Mouse (Mus musculus): ENCODE results near the gene Ndufa4l2.
A peak's percentile ranks its signal among the peaks of the same experiment; 100 is the strongest.

Gene Ndufa4l2

GRCm38 (mm10) chr10:127522088-127522581 lies 7.4 kb downstream of the Ndufa4l2 start, which contains the start of gene Shmt2:
TSS of gene Shmt2 (minus strand) at chr10:127522444.
- peak; percentile 40; the same call in 1 of the 2 replicates for ATAC-seq (ENCODE audit: insufficient number of reproducible peaks, low FRiP score, low TSS enrichment)

GRCm38 (mm10) chr10:127524646-127525255 lies 10.0 kb downstream of the Ndufa4l2 start:
- ATAC-seq (ENCODE audit: insufficient number of reproducible peaks, low FRiP score, low TSS enrichment) = no peak

GRCm38 (mm10) chr10:127526048-127526447 lies 11.3 kb downstream of the Ndufa4l2 start:
- ATAC-seq (ENCODE audit: insufficient number of reproducible peaks, low FRiP score, low TSS enrichment) = no peak

DNA sequence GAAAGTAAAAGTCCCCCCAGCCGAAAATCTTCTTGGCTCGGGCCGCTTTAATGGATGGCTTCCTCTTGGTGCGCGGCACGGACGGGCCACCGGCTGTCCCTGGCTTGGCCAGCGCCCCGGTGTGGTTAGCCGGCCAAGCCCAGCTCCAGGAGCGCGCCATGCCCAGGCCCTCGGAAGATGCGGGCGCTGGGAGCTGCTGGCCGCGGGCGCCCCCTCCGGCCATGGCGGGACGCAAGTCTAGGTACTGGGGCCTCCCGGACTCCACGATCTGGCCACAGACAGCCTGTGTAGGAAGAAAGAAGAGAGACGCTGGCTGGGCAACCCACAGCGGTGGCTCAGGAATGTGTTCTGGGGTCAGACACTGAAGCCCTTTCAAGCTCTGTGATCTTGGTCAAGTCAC lies 11.9 kb downstream of the Ndufa4l2 start:
- peak; percentile 37; the same call in 1 of the 2 replicates for ATAC-seq (ENCODE audit: insufficient number of reproducible peaks, low FRiP score, low TSS enrichment)

GRCm38 (mm10) chr10:127527481-127527880 lies 12.7 kb downstream of the Ndufa4l2 start:
- ATAC-seq (ENCODE audit: insufficient number of reproducible peaks, low FRiP score, low TSS enrichment) = no peak

- no peak for ATAC-seq (ENCODE audit: insufficient number of reproducible peaks, low FRiP score, low TSS enrichment)
Measured at GRCm38 (mm10) chr10:127530945-127531344, 16.2 kb downstream of the Ndufa4l2 start.

- no peak for ATAC-seq (ENCODE audit: insufficient number of reproducible peaks, low FRiP score, low TSS enrichment)
Measured at GRCm38 (mm10) chr10:127531548-127531947, 16.8 kb downstream of the Ndufa4l2 start.

DNA sequence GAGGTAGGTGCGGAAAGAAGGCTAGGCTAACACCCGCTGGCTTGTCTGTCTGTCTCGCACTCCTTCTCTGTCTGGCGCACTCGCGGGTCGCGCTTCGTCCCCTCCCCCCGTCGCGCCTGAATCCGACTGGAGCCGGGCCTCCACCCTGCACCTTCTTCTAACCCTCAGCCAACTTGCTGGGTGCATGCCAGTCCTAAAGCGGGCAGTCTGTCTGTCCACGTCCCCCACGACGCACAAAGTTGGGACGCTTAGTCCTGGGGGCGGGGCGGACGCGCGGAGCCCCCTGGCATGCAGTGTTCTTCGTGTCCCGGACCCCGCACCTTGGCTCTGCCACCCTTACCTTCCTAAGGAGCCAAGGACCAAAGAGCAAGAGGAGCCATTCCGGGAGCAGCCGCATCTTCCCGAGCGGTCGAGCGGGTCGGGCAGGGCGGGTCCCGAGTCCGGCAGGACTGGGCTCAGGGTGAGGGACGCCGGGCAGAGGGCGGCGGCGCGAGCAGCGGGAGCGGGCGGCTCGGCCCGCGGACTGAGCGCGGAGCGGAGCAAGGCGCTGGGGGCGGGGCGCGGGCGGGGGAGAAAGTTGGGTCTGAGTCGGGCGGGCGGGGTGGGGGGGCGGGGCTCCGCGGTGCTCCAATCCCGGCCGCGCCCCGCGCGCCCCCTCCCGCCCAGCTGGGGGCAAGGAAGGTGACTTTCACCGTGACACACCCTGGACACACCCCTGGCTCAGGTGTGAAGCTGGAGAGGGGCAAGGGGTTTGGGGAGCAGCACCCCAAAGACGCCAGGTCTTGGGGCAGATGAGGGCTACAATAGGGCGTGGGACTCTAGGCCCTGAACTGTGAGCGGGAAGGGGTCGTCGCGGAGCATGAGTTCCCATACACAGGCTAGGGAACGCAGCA lies 19.5 kb downstream of the Ndufa4l2 start, which contains the start of gene Nxph4:
TSS of gene Nxph4 (minus strand) at position 524 of the 893 bp plus-strand sequence.
- no peak for ATAC-seq (ENCODE audit: insufficient number of reproducible peaks, low FRiP score, low TSS enrichment)

DNA sequence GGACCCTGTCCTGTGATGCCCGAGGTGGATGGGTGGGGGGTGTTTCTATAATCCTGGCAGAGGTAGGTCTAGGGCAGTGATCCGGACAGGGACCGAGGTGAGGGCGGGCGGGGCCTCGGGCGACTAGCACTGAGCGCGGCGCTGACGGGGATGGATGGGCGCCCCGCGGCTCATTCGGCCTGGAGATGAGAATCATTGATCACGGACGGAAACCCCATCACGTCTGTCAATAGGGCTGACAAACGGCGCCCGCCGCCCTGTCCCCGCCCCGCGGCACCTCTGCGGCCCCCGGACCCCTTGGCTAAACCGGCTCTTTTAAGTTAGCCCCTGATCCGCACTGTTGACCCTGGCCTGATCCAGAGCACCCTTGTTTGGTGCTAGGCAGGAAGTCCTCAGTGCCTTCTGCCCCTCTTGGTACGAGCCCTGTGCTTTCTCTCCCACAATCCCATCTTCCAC lies 20.2 kb downstream of the Ndufa4l2 start:
- ATAC-seq (ENCODE audit: insufficient number of reproducible peaks, low FRiP score, low TSS enrichment) = no peak

GRCm38 (mm10) chr10:127536586-127537314 lies 22.0 kb downstream of the Ndufa4l2 start:
- ATAC-seq (ENCODE audit: insufficient number of reproducible peaks, low FRiP score, low TSS enrichment) = no peak

DNA sequence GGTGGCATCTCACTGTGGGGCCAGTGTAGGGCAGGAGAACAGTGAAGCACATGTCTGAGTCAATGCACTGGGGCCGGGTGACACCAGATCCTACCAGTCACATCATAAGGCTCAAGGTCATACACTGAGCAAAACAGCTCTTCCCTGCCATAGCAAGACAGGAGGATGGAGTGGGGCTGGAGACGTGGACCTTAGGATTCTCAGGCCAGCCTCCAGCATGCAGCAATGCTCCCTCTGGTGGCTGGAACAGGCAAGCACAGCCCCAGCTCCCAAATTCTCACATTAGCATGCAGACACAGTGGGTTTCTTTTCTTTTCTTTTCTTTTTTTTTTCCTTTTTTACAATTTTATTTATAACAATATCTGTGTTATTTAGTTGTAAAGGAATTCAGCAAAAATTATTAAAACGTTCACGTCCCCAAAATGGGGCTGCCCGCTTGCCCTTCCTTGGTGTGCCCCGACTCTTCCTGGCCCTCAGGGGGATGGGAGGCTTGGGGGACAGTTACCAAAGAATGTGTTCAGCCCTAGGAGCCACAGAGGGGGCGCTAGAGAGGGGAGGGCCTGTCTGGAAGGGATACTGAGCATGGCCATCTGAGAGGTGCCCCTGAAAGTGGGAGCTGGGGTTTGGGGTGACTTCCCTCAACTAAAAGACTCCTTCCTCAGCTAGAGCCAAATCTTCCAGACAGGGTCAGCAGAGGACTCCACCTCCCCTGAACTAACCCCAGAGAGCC lies 23.3 kb downstream of the Ndufa4l2 start:
- peak; percentile 41; the same call in 1 of the 2 replicates for ATAC-seq (ENCODE audit: insufficient number of reproducible peaks, low FRiP score, low TSS enrichment)

DNA sequence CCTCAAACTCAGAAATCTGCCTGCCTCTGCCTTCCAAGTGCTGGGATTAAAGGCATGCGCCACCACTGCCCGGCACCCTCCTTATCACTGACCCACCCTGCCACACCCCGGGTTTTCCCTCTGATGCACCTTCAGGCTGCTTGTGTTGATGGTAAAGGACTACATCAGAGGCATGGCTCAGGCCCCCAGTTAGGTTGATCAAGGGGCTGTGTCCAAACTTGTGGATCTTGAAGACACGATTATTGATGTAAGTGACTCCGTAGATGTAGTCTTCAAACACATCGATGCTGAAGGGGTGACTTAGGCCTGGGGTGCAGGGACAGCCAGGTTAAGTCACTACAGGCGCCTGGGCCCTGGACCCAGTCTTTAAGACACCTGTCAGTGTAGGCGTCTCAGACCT lies 26.7 kb downstream of the Ndufa4l2 start:
- no peak for ATAC-seq (ENCODE audit: insufficient number of reproducible peaks, low FRiP score, low TSS enrichment)

DNA sequence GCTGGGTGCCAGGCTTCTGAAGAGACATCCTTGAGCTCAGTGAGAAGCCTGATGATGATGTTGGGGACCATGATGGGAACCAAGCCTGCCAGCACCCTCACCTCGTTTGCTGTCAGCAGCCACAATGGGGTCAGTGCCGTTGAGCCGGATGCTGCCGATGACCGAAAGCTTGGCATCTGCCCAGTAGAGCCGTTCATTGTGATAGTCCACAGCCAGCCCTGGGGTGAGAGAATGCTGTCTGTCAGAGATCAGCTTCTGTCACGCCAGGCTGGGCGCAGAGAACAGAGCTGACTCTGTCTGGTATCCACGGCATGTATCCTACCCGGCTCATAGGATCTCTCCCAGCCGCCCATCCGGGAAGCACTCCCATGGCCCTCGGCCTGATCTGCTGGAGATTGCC lies 27.3 kb downstream of the Ndufa4l2 start:
- no peak for ATAC-seq (ENCODE audit: insufficient number of reproducible peaks, low FRiP score, low TSS enrichment)

GRCm38 (mm10) chr10:127542720-127543119 lies 28.0 kb downstream of the Ndufa4l2 start:
- no peak for ATAC-seq (ENCODE audit: insufficient number of reproducible peaks, low FRiP score, low TSS enrichment)

- no peak for ATAC-seq (ENCODE audit: insufficient number of reproducible peaks, low FRiP score, low TSS enrichment)
Measured at GRCm38 (mm10) chr10:127543916-127544315, 29.1 kb downstream of the Ndufa4l2 start.

GRCm38 (mm10) chr10:127544375-127544774 lies 29.6 kb downstream of the Ndufa4l2 start:
- ATAC-seq (ENCODE audit: insufficient number of reproducible peaks, low FRiP score, low TSS enrichment) = no peak

DNA sequence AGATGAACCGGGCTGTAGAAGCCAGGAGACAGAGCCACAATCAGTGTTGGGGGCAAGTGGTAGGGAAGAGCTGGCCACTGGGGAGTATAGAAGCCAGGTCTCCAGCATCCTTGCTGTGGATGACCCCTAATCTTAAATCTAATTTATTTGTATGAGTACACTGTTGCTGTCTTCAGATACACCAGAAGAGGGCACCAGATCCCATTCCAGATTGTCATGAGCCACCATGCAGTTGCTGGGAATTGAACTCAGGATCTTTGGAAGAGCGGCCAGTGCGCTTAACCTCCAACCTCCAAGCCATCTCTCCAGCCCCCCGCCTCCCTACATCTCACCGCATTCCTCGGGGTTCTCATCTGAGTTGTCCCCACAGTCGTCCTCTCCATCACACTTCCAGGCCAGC lies 31.7 kb downstream of the Ndufa4l2 start:
- no peak for ATAC-seq (ENCODE audit: insufficient number of reproducible peaks, low FRiP score, low TSS enrichment)

GRCm38 (mm10) chr10:127548236-127548635 lies 33.5 kb downstream of the Ndufa4l2 start:
- ATAC-seq (ENCODE audit: insufficient number of reproducible peaks, low FRiP score, low TSS enrichment) = no peak

DNA sequence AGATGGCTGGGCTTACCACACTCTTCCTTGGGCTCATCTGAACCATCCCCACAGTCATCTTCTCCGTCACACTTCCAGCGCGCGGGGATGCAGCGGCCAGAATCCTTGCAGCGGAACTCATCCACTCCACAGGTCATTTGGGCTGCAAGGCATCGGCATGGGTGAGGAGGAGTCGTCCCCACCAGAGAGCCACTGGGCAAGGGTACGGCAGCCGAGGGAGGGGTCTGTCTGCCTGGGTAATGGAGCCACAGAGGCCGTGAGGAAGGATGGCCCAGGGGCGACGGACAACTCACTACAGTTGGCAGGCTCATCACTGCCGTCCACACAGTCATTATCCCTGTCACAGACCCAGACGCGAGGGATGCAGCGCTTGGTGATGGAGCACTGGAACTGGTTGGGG lies 35.1 kb downstream of the Ndufa4l2 start:
- ATAC-seq (ENCODE audit: insufficient number of reproducible peaks, low FRiP score, low TSS enrichment) = no peak

GRCm38 (mm10) chr10:127555703-127556102 lies 40.9 kb downstream of the Ndufa4l2 start:
- no peak for ATAC-seq (ENCODE audit: insufficient number of reproducible peaks, low FRiP score, low TSS enrichment)
